Mouse (Mus musculus): ENCODE measurements around the gene Acp6. TPM values are rescaled to one million over a fixed set of nuclear protein-coding genes. Genes with fewer than 3 reads are reported as not detected.

Acp6 gene
- polyA plus RNA-seq, 1 experiment from 2014 or later, result 48.1 TPM

Other genes starting within 250 kb of the Acp6 start
- gene Gja8, start 232.8 kb upstream of the Acp6 start, polyA plus RNA-seq (2015; fragmentation: Nextera tagmentation; extraction: Ambion mirVana), result not detected in 2 replicates
- gene Bcl9, start 139.1 kb downstream of the Acp6 start, polyA plus RNA-seq (2015; fragmentation: Nextera tagmentation; extraction: Ambion mirVana), result 43.1 and 54.1 TPM in 2 replicates

Measured in limb, embryonic 15.5 days (tissue).